Mouse (Mus musculus) left cerebral cortex, postnatal 25 days (tissue): ENCODE measurements around the gene St13. TPM values are rescaled to one million over a fixed set of nuclear protein-coding genes. Genes with fewer than 3 reads are reported as not detected.
"Not testable (repeated sequence)": the region's sequence is repeated elsewhere in the genome, so short reads cannot be mapped to it uniquely, and the experiment has no call there.

Experiments
- DNase-seq, 2 experiments: peaks; one replicate each; pipeline ENCODE4 v3.0.0; 2022; ENCODE audit warnings: low spot score in 2 of 2, mixed read lengths in 1 of 2
- intact Hi-C: fragments of 180-260 bp; cut with DNase I; formaldehyde crosslinking; loops from one replicate; pipeline ENCODE4 v1.15.1; 2025
- total RNA-seq, 2 experiments: library from RNA; stranded (reverse); gene quantifications; 2 replicates each; pipeline ENCODE4 v1.2.3; 2021

Gene St13
- total RNA-seq = 100 to 1,000 TPM; 165 TPM

- intact Hi-C loops = loop anchor here (1.0 kb wide), 1 partner anchor 186 kb away; the partner anchor contains the start of gene Ep300
- peak; percentile 97 to 98 for DNase-seq
Measured at GRCm38 (mm10) chr15:81399638-81400315, at the start of gene St13, which contains the start of gene Xpnpep3. Gene St13, minus strand, starts transcription at chr15:81400077. Gene Xpnpep3, plus strand, starts transcription at chr15:81400138.

DNA sequence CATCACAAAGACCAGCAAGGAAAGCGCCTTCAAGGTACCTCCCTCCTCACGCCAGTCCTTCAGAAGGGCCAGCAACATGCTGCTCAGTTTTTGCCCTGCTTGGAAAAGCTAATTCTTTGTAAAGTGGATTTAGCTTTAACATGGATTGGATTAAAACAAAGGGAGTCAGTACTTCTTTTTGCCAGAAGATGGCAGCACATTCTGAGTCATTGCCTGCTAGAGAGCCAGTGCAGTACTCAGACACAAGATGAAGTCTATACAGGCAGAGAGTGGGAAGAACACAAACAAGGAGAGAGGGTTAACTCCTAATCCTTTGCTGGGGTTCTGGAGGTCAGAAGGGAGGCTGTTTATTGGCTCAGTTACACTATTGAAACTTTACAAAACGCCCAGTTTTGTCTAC, 48.6 kb upstream of the St13 start:
- intact Hi-C loops = no loop called here
- peak; percentile 73 to 85 for DNase-seq

DNA sequence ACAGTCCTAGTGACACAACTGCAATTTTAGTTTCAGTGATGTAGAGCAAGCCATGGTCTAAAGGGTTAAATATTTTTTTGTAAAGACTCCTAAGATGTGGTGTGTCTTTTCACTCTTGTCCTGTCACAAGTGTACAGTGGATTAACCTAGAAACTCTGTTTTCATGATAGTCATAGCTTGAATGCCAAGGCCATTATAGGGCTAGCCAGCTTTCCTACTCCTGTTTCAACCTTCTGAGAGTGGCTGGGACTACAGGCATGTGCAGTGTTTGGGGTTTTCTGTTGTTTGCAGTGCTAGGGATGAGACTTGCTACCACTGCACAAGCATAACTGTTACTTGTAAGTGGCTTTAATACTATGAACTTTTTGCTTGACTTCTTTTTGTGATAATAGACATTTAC, 39.4 kb upstream of the St13 start:
- no peak for DNase-seq
- intact Hi-C loops = no loop called here

- intact Hi-C loops = no loop called here
- no peak for DNase-seq
Measured at GRCm38 (mm10) chr15:81438345-81438744, 38.5 kb upstream of the St13 start.

DNA sequence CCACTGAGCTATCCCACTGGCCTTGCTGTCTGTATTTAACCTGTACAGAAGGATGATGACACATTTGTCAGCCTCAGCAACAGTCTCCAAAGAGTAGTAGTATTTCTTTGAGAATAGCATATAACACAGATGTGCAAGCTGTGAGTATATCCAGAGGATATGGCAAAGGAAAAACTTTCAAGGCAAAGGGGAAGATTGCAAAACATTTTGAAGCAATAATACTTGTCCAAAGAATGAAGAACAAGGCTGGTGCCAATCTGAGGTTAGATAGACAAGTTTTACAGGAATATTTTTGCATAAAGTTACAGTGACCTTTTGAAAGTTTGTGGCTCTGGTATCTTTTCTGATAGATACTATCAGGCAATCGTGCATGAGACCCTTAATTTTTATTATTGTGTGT, 31.3 kb upstream of the St13 start:
- intact Hi-C loops = no loop called here
- no peak for DNase-seq

GRCm38 (mm10) chr15:81427947-81428346, 28.1 kb upstream of the St13 start:
- intact Hi-C loops = no loop called here
- no peak for DNase-seq

DNA sequence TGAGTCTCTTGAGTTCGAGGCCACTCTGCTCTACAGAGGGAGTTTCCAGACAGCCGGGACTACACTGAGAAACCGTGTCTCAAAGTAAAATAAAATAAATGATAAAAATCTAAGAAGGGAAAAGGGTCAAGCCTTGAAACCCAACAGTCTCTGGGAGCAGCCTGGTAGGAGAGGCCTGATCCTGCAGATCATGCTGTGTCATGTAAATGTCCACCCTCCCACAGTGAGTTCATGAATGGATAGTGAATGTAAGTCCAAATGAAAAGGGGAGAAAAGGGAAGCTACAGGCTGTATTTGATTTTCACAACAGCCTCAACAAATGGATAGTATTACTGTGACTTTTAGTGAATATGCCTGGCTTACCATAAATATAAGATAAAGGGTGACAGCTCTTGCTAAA, 25.4 kb upstream of the St13 start:
- intact Hi-C loops = no loop called here
- DNase-seq = no peak

- peak in 1 of 2 experiments; percentile 10 for DNase-seq
- intact Hi-C loops = no loop called here
Measured at GRCm38 (mm10) chr15:81422156-81422681, 22.3 kb upstream of the St13 start.

DNA sequence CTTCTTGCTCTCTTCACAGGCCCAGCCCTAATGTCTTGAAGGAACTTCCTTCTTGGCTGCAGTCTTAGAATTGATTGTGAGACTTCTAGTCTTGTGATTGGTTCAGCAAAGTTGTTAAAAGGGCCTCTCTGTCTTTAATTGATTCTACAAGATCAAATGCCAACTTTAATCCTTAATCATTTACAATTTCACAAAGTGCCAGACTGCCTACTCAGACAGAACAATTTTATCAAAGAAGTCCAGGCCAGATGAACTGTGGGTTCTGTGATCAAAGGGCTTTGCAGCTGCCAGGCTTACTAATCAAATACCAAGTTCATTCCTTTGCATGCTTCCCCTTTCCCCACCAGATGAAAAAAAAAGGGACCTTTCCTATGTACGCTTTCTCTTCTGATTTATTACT, 21.6 kb upstream of the St13 start:
- intact Hi-C loops = no loop called here
- no peak for DNase-seq

DNA sequence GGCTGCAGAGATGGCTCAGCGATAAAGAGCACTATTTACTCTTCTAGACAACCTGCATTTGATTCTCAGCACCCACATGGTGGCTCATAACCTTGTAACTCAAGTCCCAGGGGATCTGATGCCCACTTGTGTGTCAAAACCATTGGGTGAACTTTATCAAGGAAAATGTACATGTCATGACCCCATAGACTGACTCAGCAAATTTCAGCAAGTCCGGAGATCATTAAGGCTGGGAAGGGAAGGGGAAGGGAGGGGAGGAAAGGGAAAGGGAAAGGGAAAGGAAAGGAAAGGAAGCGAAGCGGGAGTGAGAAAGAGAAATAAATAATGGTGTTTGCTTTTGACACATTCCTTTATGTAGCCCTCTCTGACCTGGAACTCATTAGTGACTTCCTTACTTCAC, 18.2 kb upstream of the St13 start:
- intact Hi-C loops = no loop called here
- no peak for DNase-seq

DNA sequence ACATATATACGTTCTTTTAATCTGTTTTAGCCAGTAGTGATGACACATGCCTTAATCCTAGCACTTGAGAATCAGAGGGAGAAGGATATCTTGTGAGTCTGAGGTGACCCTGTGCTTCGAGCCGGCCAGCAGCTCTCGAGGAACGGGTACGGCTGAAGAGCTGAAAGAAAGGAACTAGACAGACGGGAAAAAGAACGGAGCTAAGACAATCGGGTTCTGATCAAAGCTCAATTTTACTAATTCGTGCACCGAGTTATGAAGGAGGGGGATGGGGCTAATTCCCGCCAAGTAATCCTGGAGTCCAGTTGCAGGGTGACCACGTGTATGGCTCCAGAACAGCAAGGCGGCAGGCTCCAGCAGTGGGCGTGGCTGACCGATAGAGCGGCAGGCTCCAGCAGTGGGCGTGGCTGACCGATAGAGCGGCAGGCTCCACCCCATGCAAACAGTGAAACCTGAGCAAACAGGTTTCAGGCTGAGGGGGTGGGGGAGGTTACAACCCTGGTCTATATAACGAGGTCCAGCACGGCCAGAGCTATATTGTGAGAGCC, 17.0 kb upstream of the St13 start:
- intact Hi-C loops, DNase-seq: not testable (repeated sequence)

GRCm38 (mm10) chr15:81408199-81408598, 8.3 kb upstream of the St13 start, which contains the start of gene Dnajb7:
Gene Dnajb7, minus strand, starts transcription at chr15:81408299.
- DNase-seq = no peak
- intact Hi-C loops = no loop called here

DNA sequence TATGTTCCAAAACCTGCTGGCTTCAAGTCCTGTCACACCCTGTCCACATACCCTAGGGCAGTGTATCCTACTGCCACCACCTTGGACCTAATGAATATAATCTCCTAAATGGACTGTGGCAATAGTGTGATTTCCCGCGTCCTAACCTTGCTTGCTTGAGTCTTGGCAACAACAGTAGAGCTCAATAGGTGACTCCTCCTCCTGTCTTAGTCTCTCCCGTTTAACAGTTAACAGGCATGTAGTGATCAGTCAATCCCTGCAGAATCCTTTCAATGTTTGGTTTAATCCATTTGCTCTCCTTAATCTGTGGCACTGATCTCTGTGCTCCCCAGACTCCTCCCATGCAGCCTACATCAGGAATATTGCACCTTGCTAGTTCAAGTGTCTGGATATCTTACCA, 5.1 kb upstream of the St13 start:
- no peak for DNase-seq
- intact Hi-C loops = no loop called here

DNA sequence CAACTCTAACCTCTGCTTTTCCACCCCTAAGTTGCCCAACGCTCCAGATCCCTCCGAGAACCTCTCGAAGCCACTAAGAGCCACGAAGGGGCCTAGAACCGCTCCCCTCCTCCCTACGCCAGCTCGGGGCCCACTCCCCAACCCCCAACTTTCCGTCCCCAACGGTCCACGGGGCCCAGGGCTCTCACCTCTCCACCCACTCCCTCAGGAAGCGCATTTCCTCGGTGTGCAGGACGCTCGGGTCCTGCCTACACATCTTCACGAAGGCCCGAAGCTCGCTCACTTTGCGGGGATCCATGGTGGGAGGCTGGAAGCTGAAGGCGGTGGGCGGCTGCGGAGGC, 610 bp downstream of the St13 start:
- intact Hi-C loops = no loop called here
- no peak for DNase-seq

DNA sequence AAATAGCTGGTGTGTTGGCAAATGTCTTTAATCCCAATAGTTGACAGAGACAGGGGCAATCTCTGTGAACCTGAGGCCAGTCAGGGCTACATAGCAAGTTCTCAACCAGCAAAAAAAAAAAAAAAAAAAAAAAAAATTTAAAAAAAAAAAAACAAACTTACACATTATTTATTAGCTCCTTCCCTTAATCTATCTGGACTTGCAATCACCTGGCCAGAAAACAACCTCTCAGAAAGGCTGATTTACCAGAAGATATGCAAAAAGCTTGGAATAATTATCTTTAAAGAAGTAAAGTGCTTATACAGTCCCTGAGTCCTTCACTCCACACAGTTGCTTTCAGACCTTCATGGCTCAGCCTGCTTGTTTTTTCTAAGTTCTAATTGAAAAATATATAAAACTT, 1.7 kb downstream of the St13 start:
- intact Hi-C loops = no loop called here
- DNase-seq = no peak

DNA sequence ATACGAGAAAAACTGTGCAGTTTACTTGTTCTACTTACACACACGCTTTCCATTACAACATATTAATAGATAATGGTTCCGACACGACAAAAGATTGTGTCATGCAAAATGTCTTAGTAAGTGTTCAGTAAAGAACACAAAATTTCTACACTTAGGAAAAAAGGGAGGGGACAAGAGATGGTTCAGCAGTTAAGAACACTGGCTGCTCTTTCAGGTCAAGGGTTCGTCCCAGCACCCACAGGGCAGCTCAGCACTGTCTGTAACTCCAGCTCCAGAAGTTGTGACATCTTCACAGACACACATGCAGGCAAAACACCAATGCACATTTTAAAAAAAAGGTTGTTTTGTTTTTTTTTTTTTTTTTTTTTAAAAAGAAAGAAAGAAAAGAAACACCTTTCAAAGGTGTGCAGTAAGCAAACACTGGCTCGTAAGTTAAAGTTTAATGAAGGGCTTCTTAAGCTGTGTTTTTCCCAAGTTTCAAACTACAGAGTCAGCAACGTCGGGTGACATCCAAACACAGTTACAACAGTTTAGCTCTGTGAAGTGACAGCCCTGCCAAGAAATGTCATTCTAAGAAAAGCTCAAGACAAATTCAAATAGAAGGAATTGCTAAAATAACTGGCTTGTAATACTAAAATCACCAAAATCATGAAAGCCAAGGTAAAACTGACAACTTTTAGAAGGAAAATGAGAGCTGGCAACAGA, 5.5 kb downstream of the St13 start:
- intact Hi-C loops = no loop called here
- no peak for DNase-seq

DNA sequence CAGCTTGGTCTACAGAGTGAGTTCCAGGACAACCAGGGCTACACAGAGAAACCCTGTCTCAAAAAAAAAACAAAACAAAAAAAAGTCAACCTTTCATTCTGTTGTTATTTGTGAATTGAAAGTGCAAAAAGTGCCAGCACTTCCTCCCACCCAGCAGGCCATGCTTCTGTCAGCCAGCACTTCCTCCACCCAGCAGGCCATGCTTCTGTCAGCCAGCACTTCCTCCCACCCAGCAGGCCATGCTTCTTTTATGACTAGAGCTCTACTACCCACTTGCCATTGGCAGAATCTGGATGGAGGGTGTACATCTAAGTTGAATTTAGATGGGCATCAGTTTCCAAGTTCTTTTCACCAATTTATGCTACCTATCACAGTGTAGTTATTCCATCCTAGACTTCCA, 6.9 kb downstream of the St13 start:
- intact Hi-C loops = no loop called here
- peak; percentile 9 to 77 for DNase-seq

- DNase-seq = no peak
- intact Hi-C loops = no loop called here
Measured at GRCm38 (mm10) chr15:81386327-81386726, 13.6 kb downstream of the St13 start.

DNA sequence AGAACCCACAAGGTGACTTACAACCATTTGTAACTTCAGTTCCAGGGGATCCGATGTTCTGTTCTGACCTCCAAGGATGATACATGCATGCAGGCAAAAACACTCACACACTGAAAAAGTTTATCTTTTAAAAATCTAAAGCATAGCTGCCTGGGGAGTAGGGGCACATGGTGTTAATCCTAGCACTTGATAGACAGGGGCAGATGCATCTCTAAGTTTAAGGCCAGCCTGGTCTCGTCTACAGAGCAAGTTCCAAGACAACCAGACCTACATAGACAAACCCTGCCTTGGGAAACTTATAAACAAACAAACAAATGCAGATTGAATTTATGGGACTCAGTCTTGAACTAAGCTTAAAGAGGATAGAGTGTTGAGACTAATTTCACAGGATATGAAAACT, 21.0 kb downstream of the St13 start:
- no peak for DNase-seq
- intact Hi-C loops = no loop called here

- intact Hi-C loops = no loop called here
- no peak for DNase-seq
Measured at GRCm38 (mm10) chr15:81374621-81375020, 25.3 kb downstream of the St13 start.

DNA sequence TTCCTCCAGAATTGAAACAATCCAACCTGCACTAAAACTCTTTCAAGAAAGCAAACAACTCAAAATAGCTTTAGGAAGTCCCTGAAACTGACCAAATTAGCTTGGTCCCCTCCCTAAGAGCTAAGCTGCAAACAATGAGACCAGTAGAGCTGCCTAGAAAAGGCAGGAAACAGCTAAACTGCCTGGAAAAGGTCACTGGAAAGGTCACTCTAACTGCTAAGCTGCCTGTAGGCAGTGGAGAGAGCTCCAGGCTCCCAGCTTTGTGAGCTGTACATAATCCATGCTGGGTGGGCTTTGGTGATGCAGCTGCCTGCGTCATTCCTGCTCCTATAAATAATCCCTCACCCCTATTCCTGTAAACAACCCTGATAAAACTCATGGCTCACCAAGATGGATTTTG, 29.5 kb downstream of the St13 start:
- DNase-seq = no peak
- intact Hi-C loops = no loop called here
